8 mouse cellular contexts compared by ENCODE assay signal in the genomic region with DNA sequence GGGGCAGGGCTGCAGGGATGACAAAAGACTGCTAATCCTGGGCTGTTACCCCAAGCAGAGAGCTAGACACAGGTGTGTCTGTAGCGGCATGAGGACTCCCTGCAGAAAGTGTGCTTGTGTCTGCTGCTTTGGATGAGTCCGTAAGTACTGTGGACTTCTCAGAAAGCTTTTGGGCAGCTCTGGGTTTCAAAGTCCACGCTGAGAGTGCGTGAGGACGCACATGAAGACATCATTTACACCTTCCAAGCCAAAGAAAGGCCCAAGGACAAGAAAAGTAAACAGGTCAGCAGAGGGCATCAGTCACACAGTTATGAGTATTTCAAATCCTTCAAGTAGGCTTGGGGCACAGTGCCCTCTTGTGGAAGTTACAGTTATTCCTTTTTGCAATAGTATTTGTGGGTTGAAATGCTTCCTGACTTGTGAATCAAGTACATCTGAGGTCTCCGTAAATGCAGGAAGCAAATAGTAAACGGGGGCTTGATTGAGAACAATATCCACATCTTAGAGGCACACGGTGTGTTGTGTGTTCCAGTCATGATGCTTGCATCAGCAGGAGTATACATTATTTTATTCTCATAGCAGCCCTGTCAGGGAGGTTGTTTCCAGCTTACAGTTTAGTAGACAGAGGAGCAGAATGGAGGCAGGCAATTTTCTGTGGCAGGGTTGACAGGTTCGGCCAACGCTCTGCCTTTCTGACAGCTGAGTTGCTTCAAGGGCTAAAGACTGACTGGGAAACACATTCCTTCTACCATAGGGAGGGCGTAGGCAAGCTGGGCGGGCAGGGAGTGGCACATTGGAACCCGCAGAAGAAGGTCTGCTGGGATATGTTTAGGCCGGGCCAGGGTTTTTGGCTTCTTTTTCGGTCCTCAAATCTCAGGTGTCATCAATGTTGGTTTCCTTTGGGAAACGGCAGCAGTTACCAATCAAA. TPM values are rescaled to one million over a fixed set of nuclear protein-coding genes. Genes with fewer than 3 reads are reported as not detected.
DNase-seq lines count a peak whose midpoint lies in the region; ATAC-seq lines count a peak whose summit lies in the region.

No protein-coding gene starts in this region.

- H3K9me3 ChIP-seq in hindbrain, embryonic 14.5 days (ENCODE audit: control insufficient read depth, low read length): no peaks in the 10 kb centered on the region

- H3K4me2 ChIP-seq in hindbrain, embryonic 14.5 days (replicated peaks): 0 out of 2 replicates have a peak overlapping the region, but pooled peaks have one; percentile 13

- no peaks in the 10 kb centered on the region for H3K36me3 ChIP-seq in hindbrain, embryonic 14.5 days (replicated peaks; ENCODE audit: control insufficient read depth, insufficient read depth)

- H3K9ac ChIP-seq in hindbrain, embryonic 14.5 days: no peak overlapping the region

- no peaks in the 10 kb centered on the region for H3K4me1 ChIP-seq in hindbrain, embryonic 14.5 days (replicated peaks; ENCODE audit: control insufficient read depth, insufficient read depth, low read length)

- WGBS in hindbrain, embryonic 14.5 days: 51% methylated on average over 16 of the region's 16 CpGs

- no peaks in the 10 kb centered on the region for H3K27me3 ChIP-seq in hindbrain, embryonic 14.5 days (ENCODE audit: control insufficient read depth, insufficient read depth, low read length)

- peak; percentile 90 for DNase-seq in R1 (ENCODE audit: low read depth, low spot score)
- DNase-seq in cerebellum, postnatal 10 days: peak; percentile 86 to 90
- DNase-seq in frontal cortex, postnatal 10 days (ENCODE audit: low spot score in 2 of 2): peak; percentile 46 to 71
- peak; percentile 91 for DNase-seq in hindbrain, embryonic 14.5 days (ENCODE audit: low spot score)
- peak; percentile 40 to 75 for DNase-seq in layer of hippocampus, postnatal 25 days (ENCODE audit: extremely low spot score in 1 of 2, low spot score in 1 of 2)
- peak; percentile 95 for DNase-seq in lung, postnatal 36 days
- DNase-seq in retina, postnatal 7 days (ENCODE audit: low read depth, low spot score): peak; percentile 64
- peak; percentile 61 to 69 for DNase-seq in urinary bladder, postnatal 36 days (ENCODE audit: low spot score in 2 of 2)

- peak overlapping the region; percentile 44; the same call in 1 of the 2 replicates for H3K27ac ChIP-seq in hindbrain, embryonic 14.5 days

- H3K4me3 ChIP-seq in hindbrain, embryonic 14.5 days (replicated peaks; ENCODE audit: low read length): no peak overlapping the region

- peak; percentile 61 for ATAC-seq in hindbrain, embryonic 14.5 days (ENCODE audit: low FRiP score)

RNA-seq across cellular contexts. Expression of a gene that starts 2.9 kb away (rescaled TPM):
- 0.20 TPM in 1 of 2 replicates, not detected in the other for polyA plus RNA-seq in hindbrain, embryonic 14.5 days (2014; fragmentation: Nextera tagmentation; extraction: Ambion mirVana)
- total RNA-seq in layer of hippocampus, postnatal 25 days (2021): not detected

RNA-seq across cellular contexts. Expression of a gene that starts 7.5 kb away (rescaled TPM):
- 34.5 TPM in 2 replicates for polyA plus RNA-seq in hindbrain, embryonic 14.5 days (2014; fragmentation: Nextera tagmentation; extraction: Ambion mirVana)
- total RNA-seq in layer of hippocampus, postnatal 25 days (2021): 10 to 100 TPM; 14.7 to 16.3 TPM
